Mouse (Mus musculus): ENCODE measurements around the gene Chd5. TPM values are rescaled to one million over a fixed set of nuclear protein-coding genes. Genes with fewer than 3 reads are reported as not detected.

The Chd5 gene
- 0.11 and 0.12 TPM in 2 replicates for polyA plus RNA-seq (2012; rRNA removed; ENCODE audit: low replicate concordance)

DNA sequence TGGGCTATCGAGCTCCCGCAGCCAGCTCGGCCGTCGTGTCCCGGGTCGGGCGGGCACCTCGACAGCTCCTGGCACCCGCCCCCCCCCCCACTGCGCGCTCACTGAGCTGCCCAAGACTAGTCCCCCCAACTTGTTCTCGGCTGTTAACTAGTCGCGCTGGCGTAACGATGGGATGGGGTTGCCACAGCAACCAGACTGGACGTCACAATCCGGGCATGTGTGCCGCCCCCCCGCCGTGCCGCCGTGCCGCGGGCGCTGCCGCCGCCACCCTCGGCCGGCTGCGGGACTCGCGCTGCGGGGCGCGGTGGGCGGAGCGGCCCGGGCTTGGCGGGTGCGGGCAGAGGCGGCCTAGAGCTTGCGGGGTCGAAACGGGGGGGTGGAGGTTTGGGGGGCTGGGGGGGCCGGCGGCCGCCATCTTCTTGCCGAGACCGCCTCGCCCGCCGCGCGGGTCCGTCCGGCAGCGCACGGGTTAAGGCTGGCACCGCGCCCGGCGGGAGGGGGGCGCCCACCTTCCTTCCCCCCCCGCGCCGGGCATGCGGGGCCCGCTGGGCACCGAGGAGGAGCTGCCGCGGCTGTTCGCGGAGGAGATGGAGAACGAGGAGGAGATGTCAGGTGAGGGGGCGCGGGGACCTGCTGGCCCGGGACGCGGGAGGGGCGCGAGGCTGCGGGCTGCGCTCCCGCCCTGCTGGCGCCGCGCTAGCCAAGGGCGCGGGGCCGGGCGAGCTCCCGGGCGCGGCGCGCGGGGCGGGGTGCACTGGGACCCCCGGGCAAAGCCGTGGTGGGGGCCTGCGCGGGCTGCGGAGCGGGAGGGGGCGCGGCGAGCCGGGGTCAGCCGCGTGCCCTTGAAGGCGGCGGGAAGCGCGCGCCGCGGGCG, at the start of gene Chd5:
TSS of gene Chd5 (plus strand) at position 233 of the 874 bp plus-strand sequence.

DNA sequence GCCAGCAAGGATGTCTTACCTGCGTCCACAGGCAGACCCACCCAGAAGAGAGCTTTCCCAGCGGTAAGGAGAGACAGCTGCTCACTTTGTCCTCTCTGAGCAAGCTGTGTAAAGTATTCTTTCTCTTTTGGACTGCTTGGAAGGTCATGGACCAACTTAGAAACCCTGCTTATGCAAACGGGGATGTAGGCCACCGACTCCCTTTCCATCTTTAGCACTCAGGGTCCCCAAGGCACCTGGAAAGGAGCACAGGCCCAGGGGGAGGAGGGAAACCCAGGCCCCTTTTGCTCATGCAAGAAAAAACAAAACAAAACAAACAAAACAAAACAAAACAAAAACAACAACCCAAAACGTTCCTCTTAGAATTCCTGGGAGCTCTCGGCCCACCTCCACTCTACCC, 46.9 kb upstream of the Chd5 start, which contains the start of gene Hes3:
TSS of gene Hes3 (minus strand) at position 101 of the 400 bp plus-strand sequence.

DNA sequence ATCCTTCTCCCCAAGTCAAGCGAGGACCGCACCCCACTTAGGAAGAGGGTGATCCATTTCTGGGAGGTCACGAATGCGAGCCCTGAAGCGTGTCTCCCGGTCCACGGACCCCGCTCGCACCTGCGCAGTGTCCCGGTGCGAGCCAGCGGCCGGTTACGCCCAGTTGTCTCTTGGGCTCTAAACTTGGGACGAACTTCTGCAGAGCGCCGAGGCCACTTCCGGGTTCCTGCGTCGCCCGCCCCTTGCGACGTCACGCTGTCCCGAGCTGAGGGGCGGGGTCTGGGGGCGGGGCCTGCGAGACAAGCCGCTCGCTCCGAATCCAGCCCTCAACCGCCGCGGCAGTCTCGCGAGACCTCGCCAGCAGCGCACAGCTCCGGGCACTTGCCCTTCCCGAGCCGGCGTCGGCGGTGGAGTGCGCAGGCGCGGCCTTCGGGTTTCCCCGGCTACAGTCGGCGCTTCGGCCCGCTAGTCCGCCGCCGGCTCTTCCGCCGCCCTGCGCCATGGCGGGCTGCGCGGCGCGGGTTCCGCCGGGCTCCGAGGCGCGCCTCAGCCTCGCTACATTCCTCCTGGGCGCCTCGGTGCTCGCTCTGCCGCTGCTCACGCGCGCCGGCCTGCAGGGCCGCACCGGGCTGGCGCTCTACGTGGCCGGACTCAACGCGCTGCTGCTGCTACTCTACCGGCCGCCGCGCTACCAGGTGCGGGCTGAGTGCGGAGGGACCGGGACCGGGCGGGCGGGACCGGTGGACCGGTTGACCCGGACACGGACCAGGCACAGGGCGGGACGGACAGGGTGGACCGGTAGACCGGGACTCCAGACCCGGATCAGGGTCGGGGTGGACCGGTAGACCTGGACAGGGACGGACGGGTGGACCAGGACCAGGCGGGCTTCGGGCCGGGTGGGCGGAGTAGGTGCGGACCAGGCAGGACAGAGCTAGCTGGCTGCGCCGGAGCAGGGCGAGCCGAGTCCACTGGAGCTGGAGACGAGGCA, 41.3 kb upstream of the Chd5 start, which contains the start of gene Icmt:
TSS of gene Icmt (plus strand) at position 354 of the 988 bp plus-strand sequence.

DNA sequence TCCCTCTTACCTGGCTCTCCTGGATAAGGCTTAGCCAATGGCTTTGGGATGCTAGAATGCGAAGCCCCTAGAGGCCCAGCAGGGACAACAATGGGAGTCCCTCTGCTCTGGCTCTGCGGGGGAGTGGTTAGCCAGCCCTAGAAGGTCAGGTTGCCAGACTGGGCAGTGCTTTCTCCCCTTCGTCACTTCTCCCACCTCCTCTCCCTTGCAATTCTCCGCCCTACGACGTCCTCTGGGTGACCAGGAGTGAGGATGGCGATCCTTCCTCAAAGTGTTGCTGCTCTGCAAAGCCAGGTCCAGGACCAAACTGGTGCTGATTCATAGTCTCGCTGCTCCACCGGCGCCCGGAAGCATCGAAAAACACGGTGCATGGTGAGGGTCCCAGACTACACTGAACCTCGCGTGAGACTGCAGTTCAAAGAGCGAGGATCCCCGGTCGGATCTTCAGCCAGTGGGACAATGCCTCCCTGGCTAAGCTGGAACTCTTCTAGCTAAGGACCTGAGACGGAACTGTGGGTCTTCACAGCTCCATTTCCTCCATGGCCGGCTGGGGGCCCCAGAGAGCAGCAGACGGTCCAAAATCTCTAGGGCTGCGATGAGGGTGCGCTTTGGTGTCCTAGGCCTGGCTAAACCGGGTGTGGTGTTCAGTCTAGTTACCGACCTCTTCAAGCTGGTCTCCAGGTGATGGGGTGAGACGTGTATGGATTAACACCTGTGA, 19.8 kb upstream of the Chd5 start, which contains the start of gene Rnf207:
TSS of gene Rnf207 (minus strand) at position 477 of the 718 bp plus-strand sequence.

DNA sequence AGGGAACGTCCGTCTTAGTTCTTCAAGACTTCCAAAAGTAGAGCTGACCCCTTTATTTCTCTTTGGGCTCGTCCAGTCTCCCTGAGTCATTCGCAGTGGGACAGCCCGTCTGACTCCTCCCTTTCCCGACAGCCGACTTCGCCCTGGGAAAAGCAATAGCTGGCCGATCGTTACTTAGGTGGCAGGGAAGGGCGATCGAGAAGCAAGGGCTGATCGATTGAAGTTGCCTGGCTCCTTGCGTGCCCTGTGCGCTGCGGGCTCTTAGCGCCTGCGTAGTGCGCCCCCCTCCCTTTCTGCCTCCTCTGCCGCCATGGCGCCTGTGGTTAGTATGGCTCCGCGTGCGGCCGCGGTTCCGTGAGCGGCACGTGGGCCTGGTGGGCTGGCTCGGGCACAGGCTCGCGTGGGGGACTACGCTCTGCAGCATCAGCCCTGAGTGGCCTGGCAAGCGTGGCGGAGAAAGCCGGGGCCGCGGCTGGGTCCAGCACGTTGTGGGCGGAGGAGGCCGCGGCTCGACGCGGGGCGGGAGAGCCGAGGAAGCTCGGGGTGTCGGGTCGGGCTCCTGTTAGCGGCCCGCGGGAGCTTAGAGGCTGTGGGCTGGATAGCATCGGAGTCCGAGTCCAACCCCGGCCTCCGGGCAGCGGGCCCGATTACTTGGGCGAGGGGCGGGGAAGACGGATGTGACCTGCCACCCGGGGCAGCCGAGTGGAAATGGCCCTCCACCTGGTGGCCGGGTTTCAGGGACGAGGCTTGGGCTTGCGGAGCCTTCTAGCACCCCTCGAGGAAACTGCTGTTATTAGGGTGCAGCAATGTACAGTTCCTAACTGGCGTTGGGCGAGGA, 12.7 kb upstream of the Chd5 start, which contains the start of gene Rpl22:
TSS of gene Rpl22 (plus strand) at position 169 of the 838 bp plus-strand sequence.

Other genes starting within 250 kb of the Chd5 start
- 22.6 and 29.2 TPM in 2 replicates for gene Tnfrsf25, start 222.7 kb upstream of the Chd5 start, polyA plus RNA-seq (2012; rRNA removed; ENCODE audit: low replicate concordance)
- gene Espn, start 186.3 kb upstream of the Chd5 start, polyA plus RNA-seq (2012; rRNA removed; ENCODE audit: low replicate concordance): 2.4 and 6.5 TPM in 2 replicates
- gene Hes2, start 179.8 kb upstream of the Chd5 start, polyA plus RNA-seq (2012; rRNA removed; ENCODE audit: low replicate concordance): 0.19 and 0.22 TPM in 2 replicates
- 19.6 and 21.3 TPM in 2 replicates for gene Acot7, start 160.5 kb upstream of the Chd5 start, polyA plus RNA-seq (2012; rRNA removed; ENCODE audit: low replicate concordance)
- gene Gpr153, start 64.4 kb upstream of the Chd5 start, polyA plus RNA-seq (2012; rRNA removed; ENCODE audit: low replicate concordance): 44.3 and 85.3 TPM in 2 replicates
- gene Hes3, start 47.0 kb upstream of the Chd5 start, polyA plus RNA-seq (2012; rRNA removed; ENCODE audit: low replicate concordance): not detected in 2 replicates
- 21.4 and 27.7 TPM in 2 replicates for gene Icmt, start 41.4 kb upstream of the Chd5 start, polyA plus RNA-seq (2012; rRNA removed; ENCODE audit: low replicate concordance)
- gene Rnf207, start 19.7 kb upstream of the Chd5 start, polyA plus RNA-seq (2012; rRNA removed; ENCODE audit: low replicate concordance): 2.9 and 3.8 TPM in 2 replicates
- gene Rpl22, start 12.9 kb upstream of the Chd5 start, polyA plus RNA-seq (2012; rRNA removed; ENCODE audit: low replicate concordance): 24.0 and 42.5 TPM in 2 replicates
- gene Nphp4, start 138.1 kb downstream of the Chd5 start, polyA plus RNA-seq (2012; rRNA removed; ENCODE audit: low replicate concordance): 0.85 and 1.8 TPM in 2 replicates
- gene Kcnab2, start 139.2 kb downstream of the Chd5 start, polyA plus RNA-seq (2012; rRNA removed; ENCODE audit: low replicate concordance): 13.7 and 30.8 TPM in 2 replicates